Mouse (Mus musculus): ENCODE data around the gene Trrap.

- no peak; the same call in 1 of the 2 replicates for TF ChIP-seq CTCF (conservative IDR thresholded peaks at IDR 0.05; ENCODE audit: low read length)
- no peak for TF ChIP-seq NANOG (IDR thresholded peaks at IDR 0.05; ENCODE audit: borderline replicate concordance, low read length)
- no peak for TF ChIP-seq POU5F1 (IDR thresholded peaks at IDR 0.05; ENCODE audit: borderline replicate concordance, low read length)
Observed at GRCm38 (mm10) chr5:144831840-144832469, 64.4 kb downstream of the Trrap start.
